Comparison of ENCODE assay signal across 7 mouse cellular contexts in genomic region chr3:95893126-95893525, GRCm38 (mm10). TPM values are rescaled to one million over a fixed set of nuclear protein-coding genes. Genes with fewer than 3 reads are reported as not detected.
DNase-seq lines count a peak whose midpoint lies in the region; ATAC-seq and TF ChIP-seq lines count a peak whose summit lies in the region.

No protein-coding gene starts in this region.

- intact Hi-C loops in left cerebral cortex, postnatal 36 days (cut with DNase I) = loop anchor here (1.0 kb wide), 1 partner anchor 36 kb away; the partner anchor contains the start of gene Anp32e

- TF ChIP-seq RAD21 in CH12.LX (IDR thresholded peaks at IDR 0.05; ENCODE audit: low read depth, low read length) (no peak), MEL (IDR thresholded peaks at IDR 0.05; ENCODE audit: low read depth, low read length) (no peak)

- H3K9me3 ChIP-seq in CH12.LX (replicated peaks; ENCODE audit: low read length) = no peaks in the 10 kb centered on the region
- H3K9me3 ChIP-seq in MEL (replicated peaks; ENCODE audit: insufficient read depth, low read length) = no peaks in the 10 kb centered on the region
- no peaks in the 10 kb centered on the region for H3K9me3 ChIP-seq in hindbrain, embryonic 12.5 days (replicated peaks)
- H3K9me3 ChIP-seq in lung, postnatal 0 days (ENCODE audit: low read length) = no peaks in the 10 kb centered on the region

- peaks cover 16% of the 10 kb centered on the region for H3K79me2 ChIP-seq in CH12.LX (replicated peaks; ENCODE audit: control insufficient read depth, extremely low read depth, insufficient read depth, poor library complexity, severe bottlenecking)
- peaks cover 11% of the 10 kb centered on the region for H3K79me2 ChIP-seq in MEL (ENCODE audit: control insufficient read depth, insufficient read depth, low read length, poor library complexity)

- H3K4me1 ChIP-seq in CH12.LX (ENCODE audit: control insufficient read depth in 1 of 2, insufficient read depth in 2 of 2) (peaks cover 11 to 58% of the 10 kb centered on the region in 2 experiments), MEL (ENCODE audit: control insufficient read depth in 1 of 2, insufficient read depth in 2 of 2, low read length in 2 of 2) (peaks cover 12 to 20% of the 10 kb centered on the region in 2 experiments)
- H3K4me1 ChIP-seq in hindbrain, embryonic 12.5 days = peaks cover 28% of the 10 kb centered on the region
- 0 out of 2 replicates have a peak, but pooled peaks cover 2% of the 10 kb centered on the region for H3K4me1 ChIP-seq in lung, postnatal 0 days (ENCODE audit: insufficient read depth, low read depth, low read length)

- no peak for TF ChIP-seq POLR2A in CH12.LX (IDR thresholded peaks at IDR 0.05; ENCODE audit: low read depth, low read length)
- no peak for TF ChIP-seq POLR2A in MEL (IDR thresholded peaks at IDR 0.05; ENCODE audit: control insufficient read depth in 1 of 2, insufficient read depth in 1 of 2, low read depth in 1 of 2, low read length in 2 of 2, poor library complexity in 1 of 2)

- TF ChIP-seq CTCF in CH12.LX (conservative IDR thresholded peaks at IDR 0.05 in 1 of 2, IDR thresholded peaks at IDR 0.05 in 1 of 2; ENCODE audit: low read depth in 2 of 2, low read length in 2 of 2) = no peak
- TF ChIP-seq CTCF in MEL (IDR thresholded peaks at IDR 0.05 in 2 of 3, conservative IDR thresholded peaks at IDR 0.05 in 1 of 3; ENCODE audit: control insufficient read depth in 1 of 3, insufficient read depth in 1 of 3, low read depth in 2 of 3, low read length in 3 of 3, poor library complexity in 1 of 3, severe bottlenecking in 1 of 3) = no peak
- no peak for TF ChIP-seq CTCF in lung, postnatal 0 days (IDR thresholded peaks at IDR 0.05)

- dilution Hi-C loops in CH12.LX (cut with MboI; ENCODE audit: extremely low pct_ligation_motif_present, extremely low pct_unique_long_range_greater_than_20kb, low sequenced_read_pairs) = no loop called here

- peak overlapping the region; percentile 41 to 52 (median 45) for H3K4me3 ChIP-seq in CH12.LX (replicated peaks in 1 of 3; ENCODE audit: low read depth in 2 of 3, low read length in 2 of 3, poor library complexity in 1 of 3)
- H3K4me3 ChIP-seq in MEL (ENCODE audit: control insufficient read depth in 1 of 2, insufficient read depth in 1 of 2, low read depth in 2 of 2, low read length in 2 of 2) = peak overlapping the region; percentile 59 to 60
- H3K4me3 ChIP-seq in hindbrain, embryonic 12.5 days = peak overlapping the region; percentile 70
- peak overlapping the region; percentile 58 for H3K4me3 ChIP-seq in lung, postnatal 0 days (ENCODE audit: low read depth, low read length)

- H3K27ac ChIP-seq in CH12.LX (ENCODE audit: insufficient read depth, low read depth) (no peak overlapping the region), MEL (ENCODE audit: control insufficient read depth, low read depth, low read length) (peak overlapping the region; percentile 73)
- H3K27ac ChIP-seq in hindbrain, embryonic 12.5 days = peak overlapping the region; percentile 57
- H3K27ac ChIP-seq in lung, postnatal 0 days (ENCODE audit: low read length) = peak overlapping the region; percentile 89

- in situ Hi-C loops in CH12.LX (cut with MboI; ENCODE audit: low pct_ligation_motif_present, low pct_unique_long_range_greater_than_20kb, low sequenced_read_pairs) = no loop called here

- DNase-seq in CH12.LX (ENCODE audit: extremely low read depth) = no peak
- DNase-seq in MEL (ENCODE audit: low read depth, low spot score) = peak; percentile 78
- DNase-seq in lung, postnatal 0 days (ENCODE audit: low spot score) = no peak
- peak; percentile 47 for DNase-seq in thymus, postnatal 4 days
- no peak for DNase-seq in adrenal gland, adult 2 months
- no peak for DNase-seq in left cerebral cortex, postnatal 36 days (ENCODE audit: low spot score in 2 of 2)

- peak; percentile 7; the same call in 1 of the 2 replicates for ATAC-seq in hindbrain, embryonic 12.5 days (ENCODE audit: low FRiP score)
- ATAC-seq in lung, postnatal 0 days = peak; percentile 55

- TF ChIP-seq EP300 in CH12.LX (IDR thresholded peaks at IDR 0.05; ENCODE audit: low read length) = no peak
- no peak for TF ChIP-seq EP300 in MEL (IDR thresholded peaks at IDR 0.05; ENCODE audit: low read depth in 1 of 2, low read length in 2 of 2)
- TF ChIP-seq EP300 in lung, postnatal 0 days (IDR thresholded peaks at IDR 0.05) = 0 out of 2 replicates have a peak, but pooled peaks have one; percentile 61

- H3K36me3 ChIP-seq in CH12.LX (replicated peaks in 1 of 2; ENCODE audit: control insufficient read depth in 1 of 2, insufficient read depth in 1 of 2, low read length in 1 of 2) = peaks cover 12 to 31% of the 10 kb centered on the region in 2 experiments
- H3K36me3 ChIP-seq in MEL (ENCODE audit: control insufficient read depth in 1 of 2, insufficient read depth in 2 of 2, low read length in 2 of 2) = peaks cover 0 to 16% of the 10 kb centered on the region in 2 experiments; a peak in 2 of 4 replicates
- H3K36me3 ChIP-seq in hindbrain, embryonic 12.5 days = peaks cover 3% of the 10 kb centered on the region
- H3K36me3 ChIP-seq in lung, postnatal 0 days (ENCODE audit: insufficient read depth, low read length) = peaks cover 4% of the 10 kb centered on the region

- H3K9ac ChIP-seq in CH12.LX (ENCODE audit: insufficient read depth, low read depth) = peak overlapping the region; percentile 63
- H3K9ac ChIP-seq in MEL (ENCODE audit: control insufficient read depth, low read depth, low read length, poor library complexity, severe bottlenecking) = peak overlapping the region; percentile 66
- H3K9ac ChIP-seq in hindbrain, embryonic 12.5 days = peak overlapping the region; percentile 48
- H3K9ac ChIP-seq in lung, postnatal 0 days (replicated peaks; ENCODE audit: low read depth) = no peak overlapping the region; the same call in 1 of the 2 replicates

- WGBS in hindbrain, embryonic 12.5 days = 33% methylated on average over 7 of the region's 7 CpGs
- WGBS in lung, postnatal 0 days = 13% methylated on average over 7 of the region's 7 CpGs

- no peaks in the 10 kb centered on the region for H3K27me3 ChIP-seq in CH12.LX (replicated peaks)
- no peaks in the 10 kb centered on the region for H3K27me3 ChIP-seq in MEL (ENCODE audit: control insufficient read depth in 1 of 2, insufficient read depth in 2 of 2, low read length in 2 of 2)
- H3K27me3 ChIP-seq in hindbrain, embryonic 12.5 days = peaks cover 5% of the 10 kb centered on the region; the same call in 1 of the 2 replicates
- no peaks in the 10 kb centered on the region for H3K27me3 ChIP-seq in lung, postnatal 0 days (replicated peaks; ENCODE audit: insufficient read depth, low read length)

- peak overlapping the region; percentile 93 for H3K4me2 ChIP-seq in CH12.LX (ENCODE audit: insufficient read depth, low read depth, poor library complexity, severe bottlenecking)
- peak overlapping the region; percentile 57 for H3K4me2 ChIP-seq in hindbrain, embryonic 12.5 days (replicated peaks)
- H3K4me2 ChIP-seq in lung, postnatal 0 days (replicated peaks; ENCODE audit: low read depth, low read length) = peak overlapping the region; percentile 68

RNA-seq across cellular contexts. Expression of gene Aph1a, which starts 0.6 kb away (rescaled TPM):
- 63.8 and 69.4 TPM in 2 replicates for total RNA-seq in CH12.LX (2012; rRNA removed)
- total RNA-seq in CH12.LX (2014; rRNA removed) = 45.5 and 46.6 TPM in 2 replicates
- 59.9 and 62.2 TPM in 2 replicates for polyA plus RNA-seq in CH12.LX (2012; ENCODE audit: insufficient read length, low read depth)
- total RNA-seq in MEL (2012; rRNA removed) = 110 and 127 TPM in 2 replicates
- 100 to 1,000 TPM in 1 of 2 experiments, not detected in 1; 170 TPM for polyA plus RNA-seq in MEL (2012; ENCODE audit: insufficient read depth in 1 of 2, insufficient read length in 2 of 2, low read depth in 1 of 2, low replicate concordance in 2 of 2, missing spikeins in 1 of 2)
- 32.4 and 36.8 TPM in 2 replicates for polyA plus RNA-seq in hindbrain, embryonic 12.5 days (2016; fragmentation: Nextera tagmentation; extraction: Ambion mirVana)
- polyA plus RNA-seq in lung, postnatal 0 days (2015; fragmentation: Nextera tagmentation; extraction: Ambion mirVana) = 48.6 and 49.1 TPM in 2 replicates
- 100 to 1,000 TPM in 1 of 2 experiments, 10 to 100 TPM in 1; 76.0 to 135 TPM for total RNA-seq in adrenal gland, adult 2 months (2021)
- polyA plus RNA-seq in adrenal gland, adult 2 months (2012; rRNA removed) = 789 and 930 TPM in 2 replicates
- 10 to 100 TPM; 61.8 to 75.2 TPM for total RNA-seq in left cerebral cortex, postnatal 36 days (2021)

RNA-seq across cellular contexts. Expression of gene BC028528, which starts 1.3 kb away (rescaled TPM):
- total RNA-seq in CH12.LX (2012; rRNA removed) = 15.6 and 17.2 TPM in 2 replicates
- total RNA-seq in CH12.LX (2014; rRNA removed) = 40.6 and 54.0 TPM in 2 replicates
- 43.9 and 46.1 TPM in 2 replicates for polyA plus RNA-seq in CH12.LX (2012; ENCODE audit: insufficient read length, low read depth)
- 7.4 and 12.2 TPM in 2 replicates for total RNA-seq in MEL (2012; rRNA removed)
- polyA plus RNA-seq in MEL (2012; ENCODE audit: insufficient read depth in 1 of 2, insufficient read length in 2 of 2, low read depth in 1 of 2, low replicate concordance in 2 of 2, missing spikeins in 1 of 2) = 10 to 100 TPM in 1 of 2 experiments, not detected in 1; 13.6 TPM
- 9.2 and 12.1 TPM in 2 replicates for polyA plus RNA-seq in hindbrain, embryonic 12.5 days (2016; fragmentation: Nextera tagmentation; extraction: Ambion mirVana)
- polyA plus RNA-seq in lung, postnatal 0 days (2015; fragmentation: Nextera tagmentation; extraction: Ambion mirVana) = 247 and 252 TPM in 2 replicates
- total RNA-seq in adrenal gland, adult 2 months (2021) = 10 to 100 TPM; 13.0 to 15.2 TPM
- polyA plus RNA-seq in adrenal gland, adult 2 months (2012; rRNA removed) = 1.8 TPM in 2 replicates
- 1 to 10 TPM; 3.4 to 5.5 TPM for total RNA-seq in left cerebral cortex, postnatal 36 days (2021)

RNA-seq across cellular contexts. Expression of gene Ciart, which starts 11.1 kb away (rescaled TPM):
- 0.88 and 1.0 TPM in 2 replicates for total RNA-seq in CH12.LX (2012; rRNA removed)
- 1.0 and 1.2 TPM in 2 replicates for total RNA-seq in CH12.LX (2014; rRNA removed)
- polyA plus RNA-seq in CH12.LX (2012; ENCODE audit: insufficient read length, low read depth) = 5.1 and 5.8 TPM in 2 replicates
- 4.9 and 18.5 TPM in 2 replicates for total RNA-seq in MEL (2012; rRNA removed)
- polyA plus RNA-seq in MEL (2012; ENCODE audit: insufficient read depth in 1 of 2, insufficient read length in 2 of 2, low read depth in 1 of 2, low replicate concordance in 2 of 2, missing spikeins in 1 of 2) = 10 to 100 TPM in 1 of 2 experiments, not detected in 1; 23.8 TPM
- 4.0 and 7.7 TPM in 2 replicates for polyA plus RNA-seq in hindbrain, embryonic 12.5 days (2016; fragmentation: Nextera tagmentation; extraction: Ambion mirVana)
- 2.0 and 3.1 TPM in 2 replicates for polyA plus RNA-seq in lung, postnatal 0 days (2015; fragmentation: Nextera tagmentation; extraction: Ambion mirVana)
- total RNA-seq in adrenal gland, adult 2 months (2021) = 1 to 10 TPM; 1.6 to 1.9 TPM
- 2.4 and 4.0 TPM in 2 replicates for polyA plus RNA-seq in adrenal gland, adult 2 months (2012; rRNA removed)
- total RNA-seq in left cerebral cortex, postnatal 36 days (2021) = 10 to 100 TPM; 18.6 to 26.6 TPM

RNA-seq across cellular contexts. Expression of gene Car14, which starts 11.4 kb away (rescaled TPM):
- 0.13 TPM in 2 replicates for total RNA-seq in CH12.LX (2012; rRNA removed)
- not detected in 2 replicates for total RNA-seq in CH12.LX (2014; rRNA removed)
- polyA plus RNA-seq in CH12.LX (2012; ENCODE audit: insufficient read length, low read depth) = 0.36 and 0.97 TPM in 2 replicates
- total RNA-seq in MEL (2012; rRNA removed) = 0.15 TPM in 1 of 2 replicates, not detected in the other
- polyA plus RNA-seq in MEL (2012; ENCODE audit: insufficient read depth in 1 of 2, insufficient read length in 2 of 2, low read depth in 1 of 2, low replicate concordance in 2 of 2, missing spikeins in 1 of 2) = under 1 TPM in 1 of 2 experiments, not detected in 1; 0.38 TPM
- 12.8 and 13.8 TPM in 2 replicates for polyA plus RNA-seq in hindbrain, embryonic 12.5 days (2016; fragmentation: Nextera tagmentation; extraction: Ambion mirVana)
- polyA plus RNA-seq in lung, postnatal 0 days (2015; fragmentation: Nextera tagmentation; extraction: Ambion mirVana) = 4.4 and 4.5 TPM in 2 replicates
- total RNA-seq in adrenal gland, adult 2 months (2021) = 1 to 10 TPM; 1.7 to 7.3 TPM
- 1.0 and 1.2 TPM in 2 replicates for polyA plus RNA-seq in adrenal gland, adult 2 months (2012; rRNA removed)
- total RNA-seq in left cerebral cortex, postnatal 36 days (2021) = 10 to 100 TPM in 1 of 2 experiments, 1 to 10 TPM in 1; 8.8 to 10.6 TPM

RNA-seq across cellular contexts. Expression of gene Mrps21, which starts 21.8 kb away (rescaled TPM):
- total RNA-seq in CH12.LX (2012; rRNA removed) = 317 and 415 TPM in 2 replicates
- 453 and 557 TPM in 2 replicates for total RNA-seq in CH12.LX (2014; rRNA removed)
- 251 and 292 TPM in 2 replicates for polyA plus RNA-seq in CH12.LX (2012; ENCODE audit: insufficient read length, low read depth)
- total RNA-seq in MEL (2012; rRNA removed) = 524 and 586 TPM in 2 replicates
- 100 to 1,000 TPM in 1 of 2 experiments, not detected in 1; 469 TPM for polyA plus RNA-seq in MEL (2012; ENCODE audit: insufficient read depth in 1 of 2, insufficient read length in 2 of 2, low read depth in 1 of 2, low replicate concordance in 2 of 2, missing spikeins in 1 of 2)
- polyA plus RNA-seq in hindbrain, embryonic 12.5 days (2016; fragmentation: Nextera tagmentation; extraction: Ambion mirVana) = 309 and 346 TPM in 2 replicates
- polyA plus RNA-seq in lung, postnatal 0 days (2015; fragmentation: Nextera tagmentation; extraction: Ambion mirVana) = 252 and 273 TPM in 2 replicates
- total RNA-seq in adrenal gland, adult 2 months (2021) = 100 to 1,000 TPM; 309 to 364 TPM
- 12.3 and 13.0 TPM in 2 replicates for polyA plus RNA-seq in adrenal gland, adult 2 months (2012; rRNA removed)
- total RNA-seq in left cerebral cortex, postnatal 36 days (2021) = 100 to 1,000 TPM; 149 to 158 TPM

Comparison
In these comparisons a context has a peak if more than half of its experiments do, and no peak if none do; other contexts are left out.
1. DNase-seq: peak in MEL (single experiment) and thymus, postnatal 4 days (single experiment); none in CH12.LX (single experiment), lung, postnatal 0 days (single experiment), adrenal gland, adult 2 months (single experiment) and left cerebral cortex, postnatal 36 days (0 of 2).
2. Of the 35 proteins assayed by ChIP-seq in both MEL and CH12.LX: peak only in MEL: BHLHE40, CHD1, ELF1, ETS1 and MAZ; only in CH12.LX: none; in both: none; in neither: 30.
3. Peak in every context shown above with its lines, with median percentiles within 50 percentile points of each other: H3K4me2 ChIP-seq and H3K4me3 ChIP-seq.